Mouse (Mus musculus): ENCODE data around the gene Cpd. TPM values are rescaled to one million over a fixed set of nuclear protein-coding genes. Genes with fewer than 3 reads are reported as not detected.

Gene Cpd
- total and polyA plus RNA-seq, 3 experiments, result 11.2 to 28.5 (median 27.7) TPM

DNA sequence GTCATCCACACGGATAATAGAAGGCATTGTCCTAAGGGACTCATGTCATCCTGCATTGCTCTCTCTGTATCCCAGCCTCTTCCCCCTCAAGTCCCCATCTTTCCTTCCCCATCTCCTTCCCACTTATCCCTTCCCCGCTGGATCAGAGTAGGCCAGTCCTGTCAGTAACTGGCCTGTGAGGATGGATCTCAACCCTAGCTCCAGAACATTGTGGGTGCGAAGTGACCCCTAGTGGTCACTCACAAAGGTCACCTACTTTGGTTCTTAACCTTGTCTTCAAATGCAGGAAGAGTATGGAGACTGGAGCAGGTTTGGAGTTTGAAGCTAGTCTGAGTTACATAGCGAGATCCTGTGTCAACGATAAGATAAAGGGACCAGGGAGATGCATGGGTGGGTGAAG lies 47.4 kb upstream of the Cpd start:
- Histone ChIP-seq H3K36me3 (replicated peaks in 1 of 2; ENCODE audit: control insufficient read depth in 1 of 2, insufficient read depth in 1 of 2, low read length in 1 of 2) (no peaks in the 10 kb centered on the region), H3K27ac (ENCODE audit: insufficient read depth, low read depth) (no peak overlapping the region), H3K9me3 (replicated peaks; ENCODE audit: low read length) (no peaks in the 10 kb centered on the region), H3K4me3 (replicated peaks in 1 of 3; ENCODE audit: low read depth in 2 of 3, low read length in 2 of 3, poor library complexity in 1 of 3) (no peak overlapping the region), H3K9ac (ENCODE audit: insufficient read depth, low read depth) (no peak overlapping the region), H3K4me1 (ENCODE audit: control insufficient read depth in 1 of 2, insufficient read depth in 2 of 2) (peaks cover 16 to 52% of the 10 kb centered on the region in 2 experiments), H3K4me2 (ENCODE audit: insufficient read depth, low read depth, poor library complexity, severe bottlenecking) (no peak overlapping the region), H3K79me2 (replicated peaks; ENCODE audit: control insufficient read depth, extremely low read depth, insufficient read depth, poor library complexity, severe bottlenecking) (no peaks in the 10 kb centered on the region), H3K27me3 (replicated peaks) (no peaks in the 10 kb centered on the region)
- TF ChIP-seq MAFK (IDR thresholded peaks at IDR 0.05; ENCODE audit: insufficient replicate concordance, low read length) (no peak), CTCF (conservative IDR thresholded peaks at IDR 0.05 in 1 of 2, IDR thresholded peaks at IDR 0.05 in 1 of 2; ENCODE audit: low read depth in 2 of 2, low read length in 2 of 2) (peak; percentile 76 to 99), RAD21 (IDR thresholded peaks at IDR 0.05; ENCODE audit: low read depth, low read length) (peak; percentile 100), ZC3H11A (IDR thresholded peaks at IDR 0.05; ENCODE audit: low read depth, low read length) (peak; percentile 90), SMC3 (IDR thresholded peaks at IDR 0.05; ENCODE audit: low read depth, low read length) (peak; percentile 99), ELF1 (IDR thresholded peaks at IDR 0.05; ENCODE audit: low read depth, low read length) (0 out of 2 replicates have a peak, but pooled peaks have one; percentile 25), ZNF384 (IDR thresholded peaks at IDR 0.05; ENCODE audit: low read depth, low read length) (no peak), MEF2A (IDR thresholded peaks at IDR 0.05; ENCODE audit: borderline replicate concordance, low read depth, low read length) (peak; percentile 16; the same call in 1 of the 2 replicates), JUND (conservative IDR thresholded peaks at IDR 0.05; ENCODE audit: low read depth, low read length) (no peak), IRF4 (IDR thresholded peaks at IDR 0.05; ENCODE audit: low read depth, low read length) (peak; percentile 13; the same call in 1 of the 2 replicates), RCOR1 (conservative IDR thresholded peaks at IDR 0.05; ENCODE audit: low read depth, low read length) (no peak)
- peak; percentile 83 for DNase-seq (ENCODE audit: extremely low read depth)
- in situ Hi-C loops (cut with MboI; ENCODE audit: low pct_ligation_motif_present, low pct_unique_long_range_greater_than_20kb, low sequenced_read_pairs), result loop anchor here (5.0 to 10.0 kb wide), 2 partner anchors 107 to 199 kb away; no protein-coding TSS in a partner anchor
- dilution Hi-C loops (cut with MboI; ENCODE audit: extremely low pct_ligation_motif_present, extremely low pct_unique_long_range_greater_than_20kb, low sequenced_read_pairs), result no loop called here

DNA sequence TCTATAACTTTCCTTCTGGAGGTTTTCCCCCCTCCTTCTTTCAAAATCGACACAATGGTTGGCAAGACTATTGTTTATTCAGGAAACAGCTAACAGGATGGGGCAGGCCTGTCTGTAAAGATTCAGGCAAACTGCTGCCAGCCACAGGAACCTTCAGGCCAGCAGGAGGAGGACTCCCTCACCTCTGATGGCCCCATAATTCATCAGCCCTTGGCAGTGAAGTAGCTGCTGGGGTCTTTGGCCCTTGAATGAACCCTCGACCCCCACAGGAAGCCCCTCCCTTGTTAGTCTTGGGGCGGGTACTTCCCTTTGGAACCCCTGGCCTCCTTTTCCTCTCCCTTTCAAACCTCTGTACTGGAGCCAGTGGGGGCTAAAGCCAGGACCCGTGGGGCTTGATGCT lies 46.8 kb upstream of the Cpd start:
- Histone ChIP-seq H3K4me1 (ENCODE audit: control insufficient read depth in 1 of 2, insufficient read depth in 2 of 2) (peaks cover 14 to 50% of the 10 kb centered on the region in 2 experiments), H3K27me3 (replicated peaks) (no peaks in the 10 kb centered on the region), H3K27ac (ENCODE audit: insufficient read depth, low read depth) (no peak overlapping the region), H3K4me2 (ENCODE audit: insufficient read depth, low read depth, poor library complexity, severe bottlenecking) (no peak overlapping the region), H3K79me2 (replicated peaks; ENCODE audit: control insufficient read depth, extremely low read depth, insufficient read depth, poor library complexity, severe bottlenecking) (no peaks in the 10 kb centered on the region), H3K4me3 (replicated peaks in 1 of 3; ENCODE audit: low read depth in 2 of 3, low read length in 2 of 3, poor library complexity in 1 of 3) (no peak overlapping the region), H3K9ac (ENCODE audit: insufficient read depth, low read depth) (no peak overlapping the region), H3K9me3 (replicated peaks; ENCODE audit: low read length) (no peaks in the 10 kb centered on the region), H3K36me3 (replicated peaks in 1 of 2; ENCODE audit: control insufficient read depth in 1 of 2, insufficient read depth in 1 of 2, low read length in 1 of 2) (no peaks in the 10 kb centered on the region)
- DNase-seq (ENCODE audit: extremely low read depth), result no peak
- in situ Hi-C loops (cut with MboI; ENCODE audit: low pct_ligation_motif_present, low pct_unique_long_range_greater_than_20kb, low sequenced_read_pairs), result loop anchor here (5.0 to 10.0 kb wide), 2 partner anchors 106 to 199 kb away; no protein-coding TSS in a partner anchor
- dilution Hi-C loops (cut with MboI; ENCODE audit: extremely low pct_ligation_motif_present, extremely low pct_unique_long_range_greater_than_20kb, low sequenced_read_pairs), result no loop called here
- TF ChIP-seq ZMIZ1 (IDR thresholded peaks at IDR 0.05; ENCODE audit: low read depth, low read length) (no peak), NRF1 (IDR thresholded peaks at IDR 0.05; ENCODE audit: low read depth, low read length) (no peak), POLR2AphosphoS2 (IDR thresholded peaks at IDR 0.05; ENCODE audit: low read depth, low read length) (no peak), UBTF (IDR thresholded peaks at IDR 0.05; ENCODE audit: low read depth, low read length) (no peak), GABPA (IDR thresholded peaks at IDR 0.05; ENCODE audit: insufficient replicate concordance, low read depth, low read length) (no peak), ZKSCAN1 (IDR thresholded peaks at IDR 0.05; ENCODE audit: borderline replicate concordance, low read depth, low read length) (no peak), E2F4 (IDR thresholded peaks at IDR 0.05; ENCODE audit: insufficient replicate concordance, low read depth, low read length) (no peak), ZC3H11A (IDR thresholded peaks at IDR 0.05; ENCODE audit: low read depth, low read length) (no peak), KAT2A (IDR thresholded peaks at IDR 0.05; ENCODE audit: insufficient replicate concordance, low read length) (no peak), SIN3A (IDR thresholded peaks at IDR 0.05; ENCODE audit: low read length) (no peak), POLR2A (IDR thresholded peaks at IDR 0.05; ENCODE audit: low read depth, low read length) (no peak), BHLHE40 (IDR thresholded peaks at IDR 0.05; ENCODE audit: low read depth, low read length) (no peak), NELFE (IDR thresholded peaks at IDR 0.05; ENCODE audit: low read depth, low read length) (no peak), EP300 (IDR thresholded peaks at IDR 0.05; ENCODE audit: low read length) (no peak), MXI1 (IDR thresholded peaks at IDR 0.05; ENCODE audit: low read depth, low read length) (no peak)

All from CH12.LX (cell line).